Mouse (Mus musculus): Measurements from ENCODE around the gene Rbms3.

DNA sequence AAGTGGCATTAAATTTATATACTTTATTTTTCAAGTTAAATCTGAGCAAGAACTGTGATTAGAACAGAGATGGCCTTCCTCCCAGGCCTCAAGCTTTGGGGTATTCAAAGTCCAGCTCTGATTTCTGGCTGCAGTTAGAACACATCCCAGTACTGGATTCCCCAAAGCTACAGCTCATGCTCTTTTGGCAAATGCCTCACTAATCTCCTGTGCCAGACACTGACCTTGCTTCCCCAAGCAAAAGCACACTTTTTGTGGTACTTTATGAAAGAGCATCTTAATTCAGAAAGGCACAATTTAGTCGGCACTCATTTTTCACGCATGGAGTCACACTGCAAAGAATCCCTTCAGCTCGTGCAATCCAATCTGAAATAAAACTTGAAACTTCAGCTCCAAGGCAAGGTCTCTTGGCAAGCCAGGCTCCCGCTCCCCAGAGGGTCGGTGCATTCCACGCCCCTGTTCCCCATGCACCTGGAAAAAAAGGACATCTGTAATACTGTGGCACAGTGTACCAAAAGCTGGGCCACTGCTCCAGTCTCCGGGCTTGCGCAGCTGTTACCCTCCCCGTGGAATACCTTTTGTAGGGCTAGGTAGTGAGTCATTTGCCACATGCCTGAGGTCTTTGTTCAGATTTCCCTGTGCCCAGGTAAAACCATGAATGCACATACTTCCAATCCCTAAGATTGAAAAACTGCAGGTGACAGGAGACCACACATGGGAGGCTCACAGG lies 413.5 kb downstream of the Rbms3 start:
- TF ChIP-seq CTCF (IDR thresholded peaks at IDR 0.05): no peak
- TF ChIP-seq EP300 (IDR thresholded peaks at IDR 0.05): no peak
